Mouse (Mus musculus) intestine, embryonic 14.5 days (tissue): ENCODE data around the gene Tmed9. TPM values are rescaled to one million over a fixed set of nuclear protein-coding genes. Genes with fewer than 3 reads are reported as not detected.
A peak's percentile ranks its signal among the peaks of the same experiment; 100 is the strongest.
"Not testable (repeated sequence)": the region's sequence is repeated elsewhere in the genome, so short reads cannot be mapped to it uniquely, and the experiment has no call there.

ENCODE experiments used
- ATAC-seq: fragments of 200-750 bp; cut with Nextera tagmentation; replicated peaks from 2 replicates; pipeline ENCODE4 v1.8.0; 2017; ENCODE audit warnings: low read depth, moderate number of reproducible peaks, moderate TSS enrichment, moderate library complexity; ENCODE audit not compliant: low FRiP score, low TSS enrichment
- DNase-seq: peaks from one replicate; pipeline ENCODE4 v3.0.0-alpha.2; 2018; ENCODE audit warnings: low spot score
- H3K27ac ChIP-seq: fragments of 300-500 bp; sonication (generic); 2 replicates; pipeline ENCODE4 v1.5.1; 2014; ENCODE audit warnings: low read depth, mild to moderate bottlenecking, control low read depth
- H3K27me3 ChIP-seq: fragments of 300-500 bp; sonication (generic); replicated peaks from 2 replicates; pipeline ENCODE4 v1.6.1; 2014; ENCODE audit warnings: low read length, control low read depth; ENCODE audit not compliant: control insufficient read depth, insufficient read depth
- H3K36me3 ChIP-seq: fragments of 300-500 bp; sonication (generic); 2 replicates; pipeline ENCODE4 v1.6.1; 2014; ENCODE audit warnings: low read length, control low read depth; ENCODE audit not compliant: control insufficient read depth, insufficient read depth
- H3K4me1 ChIP-seq: fragments of 300-500 bp; sonication (generic); replicated peaks from 2 replicates; pipeline ENCODE4 v1.6.1; 2014; ENCODE audit warnings: low read length, control low read depth, mixed read lengths; ENCODE audit not compliant: control insufficient read depth, insufficient read depth
- H3K4me2 ChIP-seq: fragments of 300-500 bp; sonication (generic); 2 replicates; pipeline ENCODE4 v1.6.1; 2014; ENCODE audit warnings: low read length
- H3K4me3 ChIP-seq: fragments of 300-500 bp; sonication (generic); 2 replicates; pipeline ENCODE4 v1.5.1; 2014; ENCODE audit warnings: low read depth, low read length, control low read depth, mixed read lengths
- H3K9ac ChIP-seq: fragments of 300-500 bp; sonication (generic); 2 replicates; pipeline ENCODE4 v1.6.1; 2014; ENCODE audit warnings: mild to moderate bottlenecking, low read length
- H3K9me3 ChIP-seq: fragments of 300-500 bp; sonication (generic); 2 replicates; pipeline ENCODE4 v1.6.1; 2016; ENCODE audit warnings: low read length, control low read depth; ENCODE audit not compliant: control insufficient read depth
- WGBS: fragments of 180-500 bp; shearing (Covaris S2); extraction: QIAGEN DNeasy Blood & Tissue Kit; methylation state at CpG from one replicate; pipeline ENCODE4 v1.1.7; 2014; 5-methylcytosine and 5-hydroxymethylcytosine counted together
- polyA plus RNA-seq: library from polyadenylated mRNA; unstranded; fragments of >200 nt; fragmentation: Nextera tagmentation; extraction: Ambion mirVana; gene quantifications from 2 replicates; pipeline ENCODE4 v1.2.1, GENCODE M21; 2014

Gene Tmed9
- polyA plus RNA-seq, 1 experiment from 2014 or later: 59.9 TPM

DNA sequence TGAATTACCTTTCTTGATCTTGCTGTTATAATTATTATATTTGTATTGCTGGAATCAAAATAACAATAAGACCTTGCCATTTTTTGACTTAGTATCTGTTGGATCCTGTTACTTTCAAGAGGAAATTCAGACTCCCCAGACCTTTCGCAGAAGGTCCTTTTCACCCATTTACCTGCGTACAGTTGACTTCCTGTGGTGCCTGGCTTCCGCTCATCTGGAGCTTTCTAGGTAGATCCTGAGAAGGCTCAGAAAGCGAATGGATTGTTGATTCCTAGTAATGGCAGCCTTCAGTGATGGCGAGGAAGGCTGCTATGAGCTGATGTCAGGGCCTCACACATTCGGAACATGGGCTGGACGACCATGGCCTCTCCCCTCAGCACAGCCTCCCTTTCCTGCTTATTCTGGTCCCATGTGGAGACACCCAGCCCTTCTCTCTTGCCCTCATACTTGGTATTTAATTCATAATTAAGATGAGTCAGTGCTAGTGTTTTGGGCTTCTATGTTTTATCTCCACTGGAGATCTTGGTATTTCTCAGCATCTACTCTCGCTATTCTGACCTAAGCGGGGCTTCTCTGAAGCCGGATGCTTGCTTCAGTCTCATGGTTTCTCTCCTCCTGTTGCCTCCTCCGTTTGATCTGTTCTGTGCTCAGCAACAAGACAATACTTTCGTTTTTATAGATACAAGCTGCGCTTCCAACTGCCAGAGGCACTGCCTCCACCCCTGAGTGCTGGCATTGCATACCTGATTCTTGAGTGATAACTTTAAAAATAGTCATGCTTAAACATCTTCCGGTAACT, 62.9 kb downstream of the Tmed9 start:
- no peak overlapping the region; the same call in 1 of the 2 replicates for H3K4me2 ChIP-seq
- peaks cover 50% of the 10 kb centered on the region for H3K36me3 ChIP-seq
- ATAC-seq (no peak), DNase-seq (no peak)
- H3K4me3 ChIP-seq: no peak overlapping the region
- H3K9me3 ChIP-seq: no peaks in the 10 kb centered on the region
- WGBS: 89% methylated on average over 14 of the region's 14 CpGs
- H3K27me3 ChIP-seq: no peaks in the 10 kb centered on the region
- no peak overlapping the region for H3K27ac ChIP-seq
- H3K4me1 ChIP-seq: peaks cover 10% of the 10 kb centered on the region
- H3K9ac ChIP-seq: no peak overlapping the region

DNA sequence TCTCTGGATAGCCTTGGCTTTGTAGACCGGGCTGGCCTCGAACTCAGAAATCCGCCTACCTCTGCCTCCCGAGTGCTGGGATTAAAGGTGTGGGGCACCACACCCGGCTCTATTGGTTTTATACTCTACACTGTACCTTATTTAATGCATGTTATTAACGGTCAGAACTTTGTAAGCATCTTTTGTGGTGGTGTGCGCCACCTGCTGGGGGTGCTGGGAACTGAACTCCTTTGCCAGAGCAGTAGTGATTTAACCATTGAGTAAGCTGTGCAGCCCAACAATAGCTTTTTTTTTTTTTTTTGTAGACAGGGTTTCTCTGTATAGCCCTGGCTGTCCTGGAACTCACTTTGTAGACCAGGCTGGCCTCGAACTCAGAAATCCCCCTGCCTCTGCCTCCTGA, 66.9 kb downstream of the Tmed9 start:
- 51% methylated on average over 8 of the region's 8 CpGs for WGBS
- not testable (repeated sequence) for H3K9ac ChIP-seq, H3K4me3 ChIP-seq, H3K27me3 ChIP-seq, H3K27ac ChIP-seq, ATAC-seq, H3K4me2 ChIP-seq, H3K9me3 ChIP-seq, H3K4me1 ChIP-seq
- peak; percentile 97 for DNase-seq
- peaks cover 57% of the 10 kb centered on the region for H3K36me3 ChIP-seq

DNA sequence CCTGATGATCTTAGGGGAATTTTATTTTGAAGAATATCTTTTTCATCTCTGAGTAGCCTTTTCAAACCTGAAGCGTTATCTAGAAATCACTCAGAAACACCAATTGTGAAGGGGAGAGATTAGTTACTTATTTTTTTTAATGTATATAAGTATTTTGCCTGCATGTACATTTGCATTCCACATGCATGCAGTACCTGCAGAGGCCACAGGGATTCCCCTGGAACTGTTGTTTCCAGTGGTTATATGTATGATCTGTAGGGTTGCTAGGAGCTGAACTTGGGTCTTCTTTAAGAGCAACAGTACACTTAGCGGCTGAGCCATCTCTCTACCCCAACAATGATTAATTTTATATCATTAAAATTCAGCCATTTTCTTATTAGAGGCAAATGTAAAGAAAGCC, 71.0 kb downstream of the Tmed9 start:
- H3K4me3 ChIP-seq: no peak overlapping the region
- no peak overlapping the region for H3K27ac ChIP-seq
- no peaks in the 10 kb centered on the region for H3K9me3 ChIP-seq
- ATAC-seq: no peak
- no peaks in the 10 kb centered on the region for H3K27me3 ChIP-seq
- no peak overlapping the region for H3K9ac ChIP-seq
- no peak for DNase-seq
- no peak overlapping the region for H3K4me2 ChIP-seq
- no peaks in the 10 kb centered on the region for H3K4me1 ChIP-seq
- H3K36me3 ChIP-seq: peaks cover 81% of the 10 kb centered on the region
- WGBS: 88% methylated on average over 2 of the region's 2 CpGs

Other genes starting within 250 kb of the Tmed9 start
- 30.1 and 30.2 TPM in 2 replicates for gene Mxd3, start 243.9 kb upstream of the Tmed9 start, polyA plus RNA-seq
- gene Lman2, start 210.9 kb upstream of the Tmed9 start, polyA plus RNA-seq: 99.9 and 104 TPM in 2 replicates
- gene Rgs14, start 204.0 kb upstream of the Tmed9 start, polyA plus RNA-seq: 0.63 and 1.0 TPM in 2 replicates
- not detected in 2 replicates for gene Slc34a1, start 175.5 kb upstream of the Tmed9 start, polyA plus RNA-seq
- not detected in 2 replicates for gene Pfn3, start 158.5 kb upstream of the Tmed9 start, polyA plus RNA-seq
- 0.16 TPM in 1 of 2 replicates, not detected in the other for gene F12, start 146.9 kb upstream of the Tmed9 start, polyA plus RNA-seq
- gene Grk6, start 128.7 kb upstream of the Tmed9 start, polyA plus RNA-seq: 43.4 and 55.1 TPM in 2 replicates
- gene Prr7, start 109.5 kb upstream of the Tmed9 start, polyA plus RNA-seq: 0.55 and 0.70 TPM in 2 replicates
- 120 and 134 TPM in 2 replicates for gene Dbn1, start 85.6 kb upstream of the Tmed9 start, polyA plus RNA-seq
- 253 and 260 TPM in 2 replicates for gene Pdlim7, start 60.1 kb upstream of the Tmed9 start, polyA plus RNA-seq
- gene Dok3, start 44.4 kb upstream of the Tmed9 start, polyA plus RNA-seq: 1.9 and 2.5 TPM in 2 replicates
- 63.9 and 73.1 TPM in 2 replicates for gene Ddx41, start 37.1 kb upstream of the Tmed9 start, polyA plus RNA-seq
- gene Fam193b, start 2.6 kb upstream of the Tmed9 start, polyA plus RNA-seq: 28.8 and 33.6 TPM in 2 replicates
- gene B4galt7, start 26.2 kb downstream of the Tmed9 start, polyA plus RNA-seq: 12.6 and 17.4 TPM in 2 replicates
- 43.3 and 53.9 TPM in 2 replicates for gene Caml, start 49.3 kb downstream of the Tmed9 start, polyA plus RNA-seq
- 40.9 and 44.1 TPM in 2 replicates for gene Ddx46, start 61.3 kb downstream of the Tmed9 start, polyA plus RNA-seq
- gene B230219D22Rik, start 119.4 kb downstream of the Tmed9 start, polyA plus RNA-seq: 66.2 and 66.4 TPM in 2 replicates
- 71.0 and 75.9 TPM in 2 replicates for gene Txndc15, start 140.9 kb downstream of the Tmed9 start, polyA plus RNA-seq
- 60.1 and 64.2 TPM in 2 replicates for gene Pcbd2, start 153.6 kb downstream of the Tmed9 start, polyA plus RNA-seq
- gene Catsper3, start 210.8 kb downstream of the Tmed9 start, polyA plus RNA-seq: 0.23 TPM in 1 of 2 replicates, not detected in the other